Mouse (Mus musculus): ENCODE measurements around the gene Jmy.

DNA sequence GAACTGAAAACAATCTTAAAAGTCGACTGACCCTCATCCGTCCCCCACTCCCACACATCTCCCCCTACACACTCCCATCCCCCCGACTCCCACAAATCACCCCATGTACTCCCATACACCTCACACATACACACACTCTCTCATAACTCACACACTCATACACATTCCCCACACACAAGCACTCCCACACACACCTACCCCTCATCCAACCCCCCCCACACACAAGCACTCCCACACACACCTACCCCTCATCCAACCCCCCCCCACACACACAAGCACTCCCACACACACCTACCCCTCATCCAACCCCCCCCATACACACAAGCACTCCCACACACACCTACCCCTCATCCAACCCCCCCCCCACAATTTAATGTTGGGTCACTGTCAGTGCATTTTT is 59.4 kb downstream of the Jmy start:
- TF ChIP-seq POLR2A (IDR thresholded peaks at IDR 0.05; ENCODE audit: insufficient read depth, low read depth, low read length) (no peak), CTCF (IDR thresholded peaks at IDR 0.05; ENCODE audit: insufficient read depth, low read depth, low read length) (no peak)
